Mouse (Mus musculus): ENCODE measurements around the gene Gm5737. TPM values are rescaled to one million over a fixed set of nuclear protein-coding genes. Genes with fewer than 3 reads are reported as not detected.

Gm5737 gene
- polyA plus RNA-seq, 1 experiment from 2014 or later, result not detected

- 62% methylated on average over 1 of the region's 1 CpGs for WGBS
- Histone ChIP-seq H3K27me3 (replicated peaks) (no peaks in the 10 kb centered on the region), H3K4me2 (replicated peaks) (no peak overlapping the region), H3K4me3 (replicated peaks) (no peak overlapping the region), H3K36me3 (no peaks in the 10 kb centered on the region), H3K9me3 (no peaks in the 10 kb centered on the region), H3K4me1 (replicated peaks) (peaks cover 59% of the 10 kb centered on the region), H3K9ac (no peak overlapping the region), H3K27ac (no peak overlapping the region; the same call in 1 of the 2 replicates)
- no peak for ATAC-seq
Observed at GRCm38 (mm10) chr7:120867720-120868119, 55.6 kb downstream of the Gm5737 start.

GRCm38 (mm10) chr7:120869883-120870282, 57.7 kb downstream of the Gm5737 start:
- no peaks in the 10 kb centered on the region for H3K36me3 ChIP-seq
- no peak for ATAC-seq
- WGBS, result 22% methylated on average over 5 of the region's 5 CpGs
- no peaks in the 10 kb centered on the region for H3K9me3 ChIP-seq
- peaks cover 44% of the 10 kb centered on the region for H3K4me1 ChIP-seq (replicated peaks)
- H3K9ac ChIP-seq, result no peak overlapping the region
- H3K4me3 ChIP-seq (replicated peaks), result no peak overlapping the region
- no peak overlapping the region for H3K4me2 ChIP-seq (replicated peaks)
- H3K27ac ChIP-seq, result peak overlapping the region; percentile 58
- H3K27me3 ChIP-seq (replicated peaks), result no peaks in the 10 kb centered on the region

- Histone ChIP-seq H3K9me3 (no peaks in the 10 kb centered on the region), H3K36me3 (no peaks in the 10 kb centered on the region), H3K4me1 (replicated peaks) (peaks cover 40% of the 10 kb centered on the region), H3K9ac (no peak overlapping the region), H3K27me3 (replicated peaks) (no peaks in the 10 kb centered on the region), H3K4me3 (replicated peaks) (no peak overlapping the region), H3K27ac (peak overlapping the region; percentile 58; the same call in 1 of the 2 replicates), H3K4me2 (replicated peaks) (no peak overlapping the region)
- no peak for ATAC-seq
- WGBS, result 73% methylated on average over 5 of the region's 5 CpGs
Observed at GRCm38 (mm10) chr7:120870431-120871008, 58.4 kb downstream of the Gm5737 start.

GRCm38 (mm10) chr7:120873083-120873482, 60.9 kb downstream of the Gm5737 start:
- ATAC-seq, result no peak
- Histone ChIP-seq H3K9me3 (no peaks in the 10 kb centered on the region), H3K4me1 (replicated peaks) (peaks cover 17% of the 10 kb centered on the region), H3K4me2 (replicated peaks) (no peak overlapping the region), H3K36me3 (0 out of 2 replicates have a peak, but pooled peaks cover 4% of the 10 kb centered on the region), H3K27me3 (replicated peaks) (no peaks in the 10 kb centered on the region), H3K9ac (no peak overlapping the region), H3K27ac (no peak overlapping the region), H3K4me3 (replicated peaks) (no peak overlapping the region)
- 77% methylated on average over 12 of the region's 12 CpGs for WGBS

GRCm38 (mm10) chr7:120874021-120874420, 61.9 kb downstream of the Gm5737 start:
- peak overlapping the region; percentile 36; the same call in 1 of the 2 replicates for H3K27ac ChIP-seq
- H3K27me3 ChIP-seq (replicated peaks), result no peaks in the 10 kb centered on the region
- ATAC-seq, result no peak
- H3K9me3 ChIP-seq, result no peaks in the 10 kb centered on the region
- H3K4me1 ChIP-seq (replicated peaks), result peaks cover 12% of the 10 kb centered on the region
- H3K36me3 ChIP-seq, result 0 out of 2 replicates have a peak, but pooled peaks cover 4% of the 10 kb centered on the region
- no peak overlapping the region for H3K4me2 ChIP-seq (replicated peaks)
- 91% methylated on average over 3 of the region's 3 CpGs for WGBS
- H3K9ac ChIP-seq, result no peak overlapping the region
- no peak overlapping the region for H3K4me3 ChIP-seq (replicated peaks)

- Histone ChIP-seq H3K27ac (peak overlapping the region; percentile 86), H3K4me1 (replicated peaks) (peaks cover 5% of the 10 kb centered on the region), H3K27me3 (replicated peaks) (no peaks in the 10 kb centered on the region), H3K4me3 (replicated peaks) (no peak overlapping the region), H3K9ac (no peak overlapping the region), H3K9me3 (no peaks in the 10 kb centered on the region), H3K4me2 (replicated peaks) (no peak overlapping the region), H3K36me3 (0 out of 2 replicates have a peak, but pooled peaks cover 10% of the 10 kb centered on the region)
- peak; percentile 96 for ATAC-seq
- 48% methylated on average over 7 of the region's 7 CpGs for WGBS
Observed at GRCm38 (mm10) chr7:120874764-120875539, 62.8 kb downstream of the Gm5737 start.

- Histone ChIP-seq H3K36me3 (peaks cover 14% of the 10 kb centered on the region; the same call in 1 of the 2 replicates), H3K4me3 (replicated peaks) (no peak overlapping the region), H3K4me2 (replicated peaks) (no peak overlapping the region), H3K9me3 (no peaks in the 10 kb centered on the region), H3K27ac (peak overlapping the region; percentile 86), H3K27me3 (replicated peaks) (no peaks in the 10 kb centered on the region), H3K4me1 (replicated peaks) (no peaks in the 10 kb centered on the region; the same call in 1 of the 2 replicates), H3K9ac (no peak overlapping the region)
- peak; percentile 81 for ATAC-seq
- WGBS, result 44% methylated on average over 3 of the region's 3 CpGs
Observed at GRCm38 (mm10) chr7:120875540-120876388, 63.6 kb downstream of the Gm5737 start.

GRCm38 (mm10) chr7:120878271-120878670, 66.1 kb downstream of the Gm5737 start:
- Histone ChIP-seq H3K27ac (no peak overlapping the region), H3K27me3 (replicated peaks) (no peaks in the 10 kb centered on the region), H3K36me3 (peaks cover 20% of the 10 kb centered on the region; the same call in 1 of the 2 replicates), H3K9ac (no peak overlapping the region), H3K9me3 (no peaks in the 10 kb centered on the region), H3K4me3 (replicated peaks) (no peak overlapping the region), H3K4me1 (replicated peaks) (no peaks in the 10 kb centered on the region), H3K4me2 (replicated peaks) (no peak overlapping the region)
- no peak for ATAC-seq
- 81% methylated on average over 6 of the region's 6 CpGs for WGBS

- Histone ChIP-seq H3K36me3 (peaks cover 29% of the 10 kb centered on the region), H3K4me3 (replicated peaks) (no peak overlapping the region), H3K9me3 (no peaks in the 10 kb centered on the region), H3K27ac (no peak overlapping the region), H3K9ac (no peak overlapping the region), H3K4me1 (replicated peaks) (no peaks in the 10 kb centered on the region), H3K27me3 (replicated peaks) (no peaks in the 10 kb centered on the region), H3K4me2 (replicated peaks) (no peak overlapping the region)
- WGBS, result 95% methylated on average over 3 of the region's 3 CpGs
- ATAC-seq, result no peak
Observed at GRCm38 (mm10) chr7:120879972-120880371, 67.8 kb downstream of the Gm5737 start.

- Histone ChIP-seq H3K4me3 (replicated peaks) (no peak overlapping the region), H3K27ac (no peak overlapping the region), H3K9ac (no peak overlapping the region), H3K9me3 (no peaks in the 10 kb centered on the region), H3K36me3 (peaks cover 36% of the 10 kb centered on the region), H3K4me2 (replicated peaks) (no peak overlapping the region), H3K4me1 (replicated peaks) (no peaks in the 10 kb centered on the region), H3K27me3 (replicated peaks) (no peaks in the 10 kb centered on the region)
- no peak for ATAC-seq
- WGBS, result 97% methylated on average over 4 of the region's 4 CpGs
Observed at GRCm38 (mm10) chr7:120880770-120881169, 68.6 kb downstream of the Gm5737 start.

Data from intestine, embryonic 15.5 days (tissue).